Mouse (Mus musculus) bone marrow, adult 2 months (tissue): ENCODE data around the gene Abcc9. TPM values are rescaled to one million over a fixed set of nuclear protein-coding genes. Genes with fewer than 3 reads are reported as not detected.

Experiments used
- H3K27ac ChIP-seq: fragments of 200-500 bp; 2 replicates; pipeline ENCODE4 v1.5.1; 2012; ENCODE audit warnings: low read depth, mild to moderate bottlenecking, control low read depth, inconsistent platforms, low read length; ENCODE audit not compliant: control insufficient read depth, poor library complexity, insufficient read depth
- H3K4me1 ChIP-seq: fragments of 200-500 bp; 2 replicates; pipeline ENCODE4 v1.6.1; 2011; ENCODE audit warnings: low read length; ENCODE audit not compliant: control insufficient read depth, insufficient read depth
- H3K4me3 ChIP-seq: fragments of 200-500 bp; replicated peaks from 2 replicates; pipeline ENCODE3; 2011; ENCODE audit warnings: mild to moderate bottlenecking, low read depth, low read length, control low read depth; ENCODE audit not compliant: control insufficient read depth
- CTCF ChIP-seq: fragments of 200-500 bp; IDR thresholded peaks from 2 replicates; pipeline ENCODE4 v1.5.1; 2011; ENCODE audit warnings: low read length, control low read depth; ENCODE audit not compliant: control insufficient read depth, insufficient read depth
- POLR2A ChIP-seq: fragments of 200-500 bp; IDR thresholded peaks from 2 replicates; pipeline ENCODE4 v1.6.1; 2011; ENCODE audit warnings: low read depth, mild to moderate bottlenecking, control low read depth, low read length, borderline replicate concordance; ENCODE audit not compliant: control insufficient read depth
- WGBS: fragments of 180-500 bp; shearing (Covaris S2); methylation state at CpG from one replicate; pipeline ENCODE4 v1.1.7; 2018; 5-methylcytosine and 5-hydroxymethylcytosine counted together
- polyA plus RNA-seq: library from polyadenylated mRNA; stranded (reverse); fragments of >200 nt; gene quantifications from 2 replicates; pipeline ENCODE4 v1.2.4, GENCODE M21; 2011; ENCODE audit warnings: low replicate concordance; ENCODE audit not compliant: missing spikeins, insufficient read depth, insufficient read length

The Abcc9 gene
- polyA plus RNA-seq, 1 experiment: 3.8 TPM

- 73% methylated on average over 4 of the region's 4 CpGs for WGBS
- Histone ChIP-seq H3K27ac (no peak overlapping the region), H3K4me1 (no peaks in the 10 kb centered on the region), H3K4me3 (no peak overlapping the region)
- TF ChIP-seq POLR2A: no peak
- TF ChIP-seq CTCF: no peak
These were observed 158.5 kb downstream of the Abcc9 start for GRCm38 (mm10) chr6:142543648-142544047.

GRCm38 (mm10) chr6:142542800-142543175 is 159.3 kb downstream of the Abcc9 start:
- no peak overlapping the region for H3K27ac ChIP-seq
- 82% methylated on average over 6 of the region's 6 CpGs for WGBS
- no peak overlapping the region for H3K4me3 ChIP-seq
- no peaks in the 10 kb centered on the region for H3K4me1 ChIP-seq
- TF ChIP-seq POLR2A: no peak
- no peak for TF ChIP-seq CTCF

GRCm38 (mm10) chr6:142542082-142542799 is 159.9 kb downstream of the Abcc9 start:
- Histone ChIP-seq H3K27ac (no peak overlapping the region), H3K4me1 (no peaks in the 10 kb centered on the region), H3K4me3 (no peak overlapping the region)
- WGBS: 69% methylated on average over 8 of the region's 8 CpGs
- TF ChIP-seq CTCF (no peak), POLR2A (no peak)

- no peak for TF ChIP-seq POLR2A
- no peak for TF ChIP-seq CTCF
- H3K27ac ChIP-seq: no peak overlapping the region
- WGBS: 84% methylated on average over 10 of the region's 10 CpGs
- no peaks in the 10 kb centered on the region for H3K4me1 ChIP-seq
- H3K4me3 ChIP-seq: no peak overlapping the region
These were observed 161.5 kb downstream of the Abcc9 start for GRCm38 (mm10) chr6:142540561-142541160.

- H3K4me1 ChIP-seq: no peaks in the 10 kb centered on the region
- TF ChIP-seq CTCF: no peak
- TF ChIP-seq POLR2A: no peak
- 82% methylated on average over 5 of the region's 5 CpGs for WGBS
- H3K27ac ChIP-seq: no peak overlapping the region
- no peak overlapping the region for H3K4me3 ChIP-seq
These were observed 162.0 kb downstream of the Abcc9 start for GRCm38 (mm10) chr6:142540131-142540530.

- Histone ChIP-seq H3K27ac (no peak overlapping the region), H3K4me3 (no peak overlapping the region), H3K4me1 (no peaks in the 10 kb centered on the region)
- TF ChIP-seq CTCF: no peak
- TF ChIP-seq POLR2A: no peak
- 54% methylated on average over 17 of the region's 17 CpGs for WGBS
These were observed 163.6 kb downstream of the Abcc9 start for GRCm38 (mm10) chr6:142538503-142538902.

Other genes starting within 250 kb of the Abcc9 start
- 8.2 TPM in 1 of 2 replicates, not detected in the other for gene Gys2, start 229.2 kb downstream of the Abcc9 start, polyA plus RNA-seq
- 6.4 and 46.9 TPM in 2 replicates for gene Ldhb, start 194.4 kb downstream of the Abcc9 start, polyA plus RNA-seq
- gene Kcnj8, start 130.7 kb downstream of the Abcc9 start, polyA plus RNA-seq: 1.7 and 1.8 TPM in 2 replicates
- gene Cmas, start 54.4 kb upstream of the Abcc9 start, polyA plus RNA-seq: 144 and 171 TPM in 2 replicates
- gene Sult6b2, start 102.2 kb upstream of the Abcc9 start, polyA plus RNA-seq: not detected in 2 replicates